Mouse (Mus musculus): Measurements from ENCODE around the gene C330007P06Rik.

- TF ChIP-seq MYOD1 (IDR thresholded peaks at IDR 0.05; ENCODE audit: control insufficient read depth in 1 of 3, insufficient read length in 2 of 3, low read depth in 2 of 3), result no peak
- no peak for TF ChIP-seq POLR2AphosphoS2 (IDR thresholded peaks at IDR 0.05; ENCODE audit: insufficient read length, low read depth)
- no peak for TF ChIP-seq POLR2A (IDR thresholded peaks at IDR 0.05; ENCODE audit: insufficient read length, low read depth)
- TF ChIP-seq REST (IDR thresholded peaks at IDR 0.05; ENCODE audit: insufficient read depth, insufficient read length), result no peak
- no peak for TF ChIP-seq TCF12 (IDR thresholded peaks at IDR 0.05; ENCODE audit: insufficient read depth, poor library complexity, severe bottlenecking)
- TF ChIP-seq USF1 (IDR thresholded peaks at IDR 0.05; ENCODE audit: low read depth), result no peak
- TF ChIP-seq MYOG (IDR thresholded peaks at IDR 0.05; ENCODE audit: control insufficient read depth in 1 of 3, insufficient read depth in 1 of 3, insufficient read length in 2 of 3, low read depth in 2 of 3), result no peak
- no peak for TF ChIP-seq MAX (IDR thresholded peaks at IDR 0.05; ENCODE audit: low read depth)
- no peak for TF ChIP-seq E2F4 (IDR thresholded peaks at IDR 0.05; ENCODE audit: insufficient read depth)
- TF ChIP-seq TCF3 (IDR thresholded peaks at IDR 0.05; ENCODE audit: insufficient read length, low read depth), result no peak
Observed at GRCm38 (mm10) chrX:36870372-36870771, 3.5 kb downstream of the C330007P06Rik start.

Data from myocyte (in vitro differentiated cells).